Mouse (Mus musculus) olfactory bulb, adult 2 months (tissue): ENCODE measurements around the gene Atp1a3.

Experiments used
- CTCF ChIP-seq: fragments of 200-500 bp; IDR thresholded peaks from 2 replicates; pipeline ENCODE4 v1.5.1; 2012; ENCODE audit warnings: low read depth, mild to moderate bottlenecking, low read length, moderate library complexity; ENCODE audit not compliant: insufficient read depth
- POLR2A ChIP-seq: fragments of 200-500 bp; IDR thresholded peaks from 2 replicates; pipeline ENCODE4 v1.6.1; 2012; ENCODE audit warnings: mild to moderate bottlenecking, low read depth, low read length, moderate library complexity; ENCODE audit not compliant: insufficient read depth

DNA sequence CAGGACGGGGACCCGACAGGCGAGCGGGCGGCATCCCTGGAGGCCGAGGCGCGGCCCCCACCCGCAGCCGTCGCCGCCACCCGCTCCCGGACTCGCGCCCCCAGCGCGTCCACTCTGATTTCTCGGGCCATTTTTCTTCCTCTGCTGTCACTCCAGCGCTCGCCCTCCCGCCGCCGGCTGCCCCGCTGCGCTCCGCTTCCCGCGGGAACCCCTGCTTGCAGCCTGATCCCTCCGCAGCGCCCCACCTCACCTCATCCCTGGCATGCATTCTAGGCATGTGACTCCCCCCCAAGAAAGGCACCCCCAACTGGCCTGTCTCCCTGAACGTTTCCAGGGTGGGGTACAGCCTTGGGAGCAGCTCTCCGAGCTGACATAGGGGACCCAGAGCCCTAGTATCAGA, 50.5 kb downstream of the Atp1a3 start:
- TF ChIP-seq CTCF (no peak), POLR2A (no peak)
